Mouse (Mus musculus): ENCODE measurements around the gene Thrap3.

DNA sequence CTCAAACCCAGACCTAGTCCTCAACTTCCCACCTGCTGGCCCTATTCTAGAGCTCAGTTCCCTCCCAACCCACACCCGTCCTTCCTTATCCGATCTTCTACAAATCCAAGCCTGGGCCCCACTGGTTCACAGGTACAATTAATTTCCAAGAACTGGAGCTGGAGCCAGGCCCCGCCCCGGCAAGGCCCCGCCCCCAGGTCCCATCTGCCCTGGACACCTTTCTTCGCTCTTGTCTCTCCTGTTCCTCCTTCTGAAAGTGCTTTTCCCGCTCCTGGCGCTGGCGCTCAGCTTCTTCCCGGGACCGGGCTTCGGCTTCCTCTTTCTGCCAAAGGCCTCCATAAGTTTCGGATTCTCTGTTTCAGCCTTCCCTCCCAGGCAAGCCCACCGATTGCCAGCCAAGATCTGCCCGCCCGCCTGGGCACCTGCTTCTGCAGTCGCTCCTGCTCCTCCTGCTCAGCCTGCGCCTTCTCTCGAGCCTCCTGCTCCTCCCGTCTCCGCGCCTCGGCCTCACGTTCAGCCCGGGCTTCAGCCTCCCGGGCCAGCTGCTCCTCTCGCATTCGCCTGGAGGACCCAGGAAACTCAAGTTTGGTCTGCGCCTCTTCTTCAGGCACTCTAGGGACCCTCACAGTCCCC is 31.2 kb upstream of the Thrap3 start:
- TF ChIP-seq CTCF (IDR thresholded peaks at IDR 0.05), result no peak
- TF ChIP-seq POLR2A (IDR thresholded peaks at IDR 0.05; ENCODE audit: insufficient read depth, low read depth, low read length), result no peak
